Mouse (Mus musculus): ENCODE results near the gene Cpsf4l.

DNA sequence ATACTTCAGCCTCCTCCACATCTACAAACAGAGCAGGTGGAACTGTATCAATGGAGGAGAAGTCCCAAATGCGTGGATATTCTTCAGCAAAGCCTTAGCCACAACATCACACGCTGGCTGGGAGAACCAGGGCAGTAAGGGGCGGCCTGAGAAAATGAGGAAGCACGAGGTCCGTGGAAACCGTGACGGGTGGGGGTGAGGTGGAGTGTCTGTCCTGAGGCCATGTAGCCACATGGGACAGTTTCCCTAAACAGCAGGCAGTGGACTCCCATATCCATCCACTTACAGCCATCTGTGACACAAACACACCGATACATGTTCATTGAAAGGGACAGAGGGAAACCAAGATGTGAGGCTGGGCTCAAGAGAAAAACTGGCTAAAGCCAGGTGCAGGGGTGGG, 28.1 kb upstream of the Cpsf4l start:
- TF ChIP-seq CTCF (IDR thresholded peaks at IDR 0.05; ENCODE audit: extremely low read depth, insufficient read depth, low read length): no peak
- no peak for TF ChIP-seq POLR2A (IDR thresholded peaks at IDR 0.05; ENCODE audit: extremely low read depth, insufficient read depth, low read length)

Measured in cortical plate, adult 2 months (tissue).